Mouse (Mus musculus) heart, postnatal 25 days (tissue): ENCODE measurements around the gene Myt1l. TPM values are rescaled to one million over a fixed set of nuclear protein-coding genes. Genes with fewer than 3 reads are reported as not detected.

Source experiments
- DNase-seq: peaks from one replicate; pipeline ENCODE4 v3.0.0; 2022; ENCODE audit warnings: low spot score
- intact Hi-C: fragments of 180-260 bp; cut with DNase I; formaldehyde crosslinking; loops from one replicate; pipeline ENCODE4 v1.15.1; 2025
- total RNA-seq, 2 experiments: library from RNA; stranded (reverse); gene quantifications; 2 replicates each; pipeline ENCODE4 v1.2.3; 2021

The Myt1l gene
- total RNA-seq, 2 experiments from 2014 or later, result not detected

DNA sequence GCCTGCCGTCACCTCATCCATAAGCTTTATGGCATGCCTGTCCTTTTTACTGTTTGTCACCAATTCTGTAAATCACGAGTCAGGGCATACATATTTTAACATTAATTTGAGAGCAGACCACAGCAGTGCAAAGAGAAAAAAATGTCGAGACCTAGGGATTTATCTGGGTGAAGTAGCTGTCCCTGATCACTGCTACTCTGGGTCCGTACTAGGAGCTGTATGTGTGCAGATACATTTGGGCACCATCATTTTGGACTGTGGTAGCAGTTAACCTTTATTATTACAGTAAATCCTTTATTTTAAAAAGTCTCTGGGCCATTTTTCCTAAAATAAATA, 261.8 kb downstream of the Myt1l start:
- no peak for DNase-seq
- intact Hi-C loops, result no loop called here

DNA sequence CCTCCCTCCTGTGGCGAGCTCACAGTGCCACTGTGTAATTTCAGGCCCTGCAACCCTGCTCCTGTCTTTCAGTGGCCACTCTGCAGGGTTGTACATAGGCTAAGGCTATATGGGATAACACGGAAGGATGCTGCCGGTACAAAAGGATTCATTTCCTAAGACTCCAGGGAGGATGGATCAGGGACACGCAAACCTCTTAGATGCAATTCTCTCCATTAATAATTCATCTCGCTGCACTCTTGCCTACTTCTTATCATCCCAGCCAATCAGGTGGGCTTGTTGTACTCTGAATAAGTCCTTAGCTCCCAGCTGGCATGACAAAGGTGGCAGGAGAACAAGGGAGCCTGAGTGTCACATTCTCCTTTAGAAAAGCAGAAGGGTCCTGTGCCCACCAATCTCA, 264.8 kb downstream of the Myt1l start:
- DNase-seq, result no peak
- intact Hi-C loops, result no loop called here

DNA sequence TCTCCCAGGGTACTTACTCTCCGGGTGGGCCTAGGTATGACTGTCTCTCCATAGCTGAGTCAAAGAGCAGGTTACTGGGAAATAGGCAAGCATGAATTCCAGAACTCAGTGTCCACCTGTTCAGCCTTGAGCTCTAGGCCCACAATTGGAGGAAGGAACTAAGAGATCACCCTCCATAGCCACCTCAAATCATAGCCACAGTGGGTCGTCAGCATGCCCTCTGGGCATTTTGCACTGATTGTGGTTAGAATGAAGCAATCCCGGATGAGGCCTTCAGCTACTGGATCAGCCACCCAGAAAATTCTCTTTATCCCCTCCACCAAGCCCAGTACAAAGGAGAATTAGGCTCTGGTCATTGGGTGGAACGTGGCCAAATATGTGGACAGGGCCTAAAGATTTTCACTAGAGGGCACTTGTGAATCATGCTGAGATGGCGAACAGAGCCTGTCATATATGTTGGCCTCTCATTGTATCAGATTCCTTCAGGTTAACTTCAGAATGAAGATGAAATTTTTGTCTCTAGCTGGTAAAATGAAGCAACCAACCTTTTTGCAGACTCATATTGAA, 267.0 kb downstream of the Myt1l start:
- intact Hi-C loops, result loop anchor here (1.0 kb wide), 1 partner anchor 42 kb away; no protein-coding TSS in a partner anchor
- no peak for DNase-seq

- intact Hi-C loops, result no loop called here
Observed at GRCm38 (mm10) chr12:29798595-29799391, 270.6 kb downstream of the Myt1l start.

GRCm38 (mm10) chr12:29806415-29806814, 278.2 kb downstream of the Myt1l start:
- intact Hi-C loops, result no loop called here
- DNase-seq, result no peak

More at GRCm38 (mm10) chr12:29798595-29799391, 270.6 kb downstream of the Myt1l start:
- no peak for DNase-seq

DNA sequence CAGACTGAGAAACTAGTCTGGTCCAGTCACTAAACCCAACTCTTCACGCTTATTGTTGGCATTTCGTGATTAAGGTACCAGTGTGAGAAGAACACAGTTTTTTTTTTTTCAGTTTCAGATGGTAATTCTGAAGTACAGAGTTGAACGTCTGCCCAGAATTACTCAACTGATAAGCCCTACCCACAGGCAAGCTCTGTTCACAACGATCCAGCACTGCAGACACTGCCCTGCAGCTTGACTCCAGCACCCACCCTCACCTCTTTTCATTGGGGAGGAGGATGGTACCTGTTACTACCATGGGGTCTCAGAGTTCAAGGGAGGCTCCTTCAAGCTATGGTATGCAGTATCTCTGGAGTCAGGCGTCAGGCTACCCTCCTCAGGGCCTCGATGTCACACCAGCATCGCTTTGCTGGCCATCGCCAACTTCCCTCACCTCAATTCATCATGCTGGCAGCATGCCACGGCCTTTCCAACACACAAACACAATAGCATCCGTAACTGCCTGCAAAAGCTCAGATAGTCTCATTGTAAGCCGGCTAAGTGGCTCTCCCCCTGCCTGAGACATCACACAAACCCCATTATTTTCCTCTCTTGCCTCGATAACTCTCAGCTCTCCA, 281.5 kb downstream of the Myt1l start:
- DNase-seq, result no peak

DNA sequence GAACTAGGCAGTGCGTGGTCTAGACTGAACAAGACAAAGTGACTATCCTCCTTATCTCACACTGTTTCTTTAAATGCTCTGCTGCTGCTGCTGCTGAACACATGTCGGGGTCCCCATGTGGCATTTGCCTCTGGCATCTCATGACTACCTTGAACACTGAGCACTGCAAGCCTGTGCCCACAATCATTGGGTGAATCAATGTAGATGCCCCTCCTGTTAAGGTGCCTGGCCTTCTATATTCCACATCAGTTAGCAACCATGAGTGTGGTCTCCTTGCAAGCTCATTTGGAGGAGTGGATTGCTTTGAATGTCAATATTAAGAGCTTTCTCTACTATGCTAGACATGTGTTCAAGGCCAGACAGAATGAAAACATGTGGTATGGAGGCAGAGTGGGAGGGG, 287.3 kb downstream of the Myt1l start:
- no peak for DNase-seq
- intact Hi-C loops, result no loop called here

More for the DNA sequence above, 281.5 kb downstream of the Myt1l start:
- intact Hi-C loops, result no loop called here

DNA sequence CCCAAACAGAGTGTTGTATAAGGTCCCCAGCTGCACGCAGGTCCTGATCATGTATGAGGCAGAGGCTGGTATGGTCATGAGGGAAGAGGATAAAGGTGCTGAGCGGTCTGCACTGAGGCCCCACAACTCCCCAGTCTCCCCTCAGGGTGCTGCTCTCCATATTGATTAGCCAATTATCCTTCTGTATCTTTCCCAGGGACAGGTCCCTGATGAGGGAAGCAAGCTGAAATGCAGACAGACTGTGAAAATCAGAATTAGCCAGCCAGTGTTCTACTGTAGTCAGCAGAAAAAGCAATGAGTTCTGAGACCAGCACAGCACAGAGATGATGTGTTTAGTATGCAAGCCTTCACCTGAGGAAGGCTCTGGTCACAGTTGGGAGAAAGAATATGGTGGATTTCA, 287.9 kb downstream of the Myt1l start:
- no peak for DNase-seq
- intact Hi-C loops, result no loop called here

- DNase-seq, result no peak
- intact Hi-C loops, result no loop called here
Observed at GRCm38 (mm10) chr12:29816761-29817160, 288.6 kb downstream of the Myt1l start.

DNA sequence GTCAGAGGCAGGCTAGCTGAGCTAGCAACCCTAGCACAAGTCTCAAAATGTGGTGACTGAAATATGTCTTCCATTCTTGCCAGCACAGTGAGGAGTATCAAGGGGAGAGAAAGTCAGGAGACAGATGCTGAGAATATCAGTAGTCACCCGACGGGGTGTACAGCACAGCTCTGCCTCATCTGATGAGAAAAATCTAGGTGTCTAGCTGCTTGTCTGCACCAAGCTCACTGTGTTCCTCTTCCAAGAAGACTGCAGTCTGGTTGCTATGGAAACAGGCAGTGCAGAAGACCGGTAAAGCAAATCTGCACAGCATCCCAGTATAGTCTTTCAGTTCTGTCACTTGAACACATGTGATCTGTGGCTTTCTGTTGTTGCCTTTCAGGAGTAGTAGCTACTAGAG, 294.0 kb downstream of the Myt1l start:
- no peak for DNase-seq

DNA sequence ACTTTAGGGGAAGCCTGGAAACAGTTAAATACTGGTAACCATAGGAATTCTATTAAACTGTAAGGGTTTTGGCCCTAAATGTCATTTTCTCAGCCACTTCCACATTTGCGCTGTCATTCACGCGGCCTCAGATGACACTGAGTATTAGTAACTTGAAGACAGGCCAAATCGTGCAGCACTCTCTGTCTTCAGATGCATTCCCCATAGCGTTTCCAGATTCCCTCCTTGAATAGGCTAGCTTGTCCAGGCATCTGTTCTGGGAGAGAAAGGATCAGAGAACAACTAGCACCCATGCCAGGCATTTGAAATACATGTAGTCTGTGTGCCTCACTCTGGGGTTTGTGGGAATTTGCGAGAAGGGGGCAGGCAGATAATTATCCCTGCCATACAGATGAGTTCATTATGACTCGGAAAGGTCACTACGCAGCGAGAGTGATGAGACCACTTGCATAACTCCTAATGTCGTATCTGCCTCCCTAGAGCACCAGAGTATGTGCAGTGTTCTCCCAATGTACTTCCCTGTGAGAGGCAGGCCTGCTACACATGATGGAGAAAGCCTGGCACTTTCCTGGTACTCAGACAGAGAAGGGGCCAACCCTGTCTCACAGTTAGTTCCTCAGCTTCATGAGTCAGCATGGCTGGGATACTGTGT, 295.7 kb downstream of the Myt1l start:
- no peak for DNase-seq
- intact Hi-C loops, result no loop called here

More for the DNA sequence above, 294.0 kb downstream of the Myt1l start:
- intact Hi-C loops, result no loop called here

GRCm38 (mm10) chr12:29830571-29830970, 302.4 kb downstream of the Myt1l start:
- intact Hi-C loops, result no loop called here
- no peak for DNase-seq

- intact Hi-C loops, result no loop called here
- DNase-seq, result no peak
Observed at GRCm38 (mm10) chr12:29831356-29831755, 303.2 kb downstream of the Myt1l start.

- no peak for DNase-seq
- intact Hi-C loops, result loop anchor here (1.0 to 5.0 kb wide), 3 partner anchors 42 to 161 kb away; no protein-coding TSS in a partner anchor
Observed at GRCm38 (mm10) chr12:29837301-29837791, 309.2 kb downstream of the Myt1l start.

DNA sequence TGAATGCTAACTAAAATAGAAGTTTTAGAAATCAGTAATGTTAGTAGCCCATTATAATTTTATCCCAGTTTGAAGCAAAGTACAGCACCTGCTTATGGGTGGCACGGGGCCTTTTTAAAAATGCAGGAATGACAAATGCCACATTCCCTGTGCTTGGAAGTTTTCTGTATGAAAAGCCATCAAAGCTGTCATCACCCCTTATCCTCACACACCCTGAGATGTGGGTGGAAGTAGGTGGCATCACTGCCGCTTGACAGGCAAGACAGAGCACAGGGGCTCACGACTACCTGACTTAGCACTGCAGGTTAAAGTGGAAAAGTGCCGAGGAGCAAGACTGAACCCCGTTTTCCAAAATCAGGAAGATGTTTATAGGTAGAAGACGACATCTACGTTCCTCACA, 310.2 kb downstream of the Myt1l start:
- DNase-seq, result no peak
- intact Hi-C loops, result loop anchor here (5.0 kb wide), 1 partner anchor 44 kb away; no protein-coding TSS in a partner anchor

DNA sequence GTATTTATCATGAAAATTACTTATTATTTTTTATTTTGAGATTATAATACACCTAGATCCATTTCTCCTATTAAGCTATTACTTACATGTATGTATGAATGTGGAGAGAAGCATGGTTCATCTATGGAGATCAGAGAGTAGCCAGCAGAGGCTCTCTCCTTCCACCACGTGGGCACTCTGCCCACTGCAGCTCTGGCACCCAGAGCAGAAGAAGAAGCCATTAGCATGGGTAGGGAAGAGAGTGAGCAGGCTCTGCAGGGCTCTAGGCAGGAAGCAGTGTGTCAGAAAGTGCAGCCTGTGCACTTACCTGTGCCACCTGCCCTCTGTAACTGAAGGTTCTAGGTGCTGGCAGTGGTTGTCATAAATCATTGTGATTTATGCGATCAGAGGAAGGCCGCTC, 321.8 kb downstream of the Myt1l start:
- no peak for DNase-seq
- intact Hi-C loops, result no loop called here

DNA sequence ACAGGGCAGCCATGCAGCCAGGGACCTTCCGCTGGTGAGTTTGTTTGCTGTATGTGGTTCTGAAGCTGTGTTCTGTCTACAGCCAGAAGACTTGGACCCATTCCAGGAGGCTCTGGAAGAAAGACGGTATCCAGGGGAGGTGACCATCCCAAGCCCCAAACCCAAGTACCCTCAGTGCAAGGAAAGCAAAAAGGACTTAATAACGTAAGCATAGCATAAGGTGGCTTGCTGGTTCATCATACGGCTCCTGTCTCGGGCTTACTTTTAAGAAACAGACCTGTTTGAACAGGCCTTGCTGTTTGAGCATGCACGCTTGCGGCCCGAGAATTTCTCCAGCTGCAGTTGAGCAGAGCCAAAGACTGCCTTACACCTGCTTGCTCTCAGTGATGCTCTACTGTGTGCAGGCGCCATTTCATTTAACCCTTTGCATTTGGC, 326.0 kb downstream of the Myt1l start:
- no peak for DNase-seq
- intact Hi-C loops, result no loop called here

DNA sequence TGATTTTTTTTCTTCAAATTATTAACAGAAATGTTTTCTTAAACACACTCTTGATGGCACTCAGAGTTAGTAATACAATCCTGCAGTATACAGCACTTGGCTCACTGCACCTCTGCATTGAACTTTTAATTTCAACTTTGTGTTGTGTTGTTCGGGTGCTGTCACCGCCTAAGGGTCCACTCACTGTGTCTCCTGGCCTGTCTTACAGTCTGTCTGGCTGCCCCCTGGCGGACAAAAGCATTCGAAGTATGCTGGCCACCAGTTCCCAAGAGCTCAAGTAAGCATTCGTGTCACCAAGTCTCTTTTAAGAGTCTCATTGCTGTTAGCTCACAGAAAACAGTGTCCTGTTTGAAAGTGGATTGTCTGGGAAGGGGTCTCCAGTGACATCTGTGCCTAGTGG, 326.8 kb downstream of the Myt1l start:
- DNase-seq, result no peak
- intact Hi-C loops, result no loop called here

- no peak for DNase-seq
- intact Hi-C loops, result no loop called here
Observed at GRCm38 (mm10) chr12:29860986-29861385, 332.8 kb downstream of the Myt1l start.

DNA sequence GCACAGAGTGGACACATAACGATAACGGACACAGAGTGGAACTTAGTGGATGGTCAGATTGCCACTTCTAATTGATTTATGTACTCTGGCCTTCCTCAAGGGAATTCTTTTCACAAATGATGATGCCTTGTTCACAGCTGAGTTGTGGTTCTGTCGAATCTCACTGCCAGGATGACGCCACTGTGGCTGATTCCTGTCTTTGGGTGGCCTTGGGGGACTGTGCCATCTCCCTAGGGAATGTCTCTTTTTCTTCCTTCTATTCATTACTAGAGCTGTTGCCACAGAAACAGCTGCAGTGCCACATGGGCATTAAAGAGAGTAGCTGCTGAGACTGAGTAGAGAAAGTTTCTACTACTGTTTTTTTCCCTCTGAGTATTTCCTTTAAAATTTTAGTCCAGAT, 340.1 kb downstream of the Myt1l start:
- DNase-seq, result no peak
- intact Hi-C loops, result no loop called here
